In the genomic region with DNA sequence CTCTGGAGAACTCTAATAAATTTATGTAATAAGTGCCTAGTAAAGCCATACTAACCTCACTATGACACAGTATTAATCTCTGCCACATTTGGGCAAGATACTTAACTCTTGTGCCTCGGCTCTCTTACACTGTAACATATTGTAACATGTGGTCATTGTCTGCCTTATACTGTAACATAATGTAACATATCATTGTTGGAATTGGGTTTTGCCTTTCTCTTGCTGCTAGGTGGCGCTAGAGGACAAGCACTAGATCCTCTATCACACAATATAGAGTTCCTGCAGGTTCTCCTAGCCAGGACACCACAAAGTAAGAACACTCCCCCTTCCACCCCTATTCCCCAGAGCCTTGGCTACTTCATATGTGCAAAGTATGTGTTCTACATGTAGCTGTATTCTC, we compare ENCODE assay signal across 8 mouse cellular contexts. TPM values are rescaled to one million over a fixed set of nuclear protein-coding genes. Genes with fewer than 3 reads are reported as not detected.
A peak's percentile ranks its signal among the peaks of the same experiment; 100 is the strongest.
DNase-seq lines count a peak whose midpoint lies in the region.

No protein-coding gene starts in this region.

- peak; percentile 48 for DNase-seq in adrenal gland, postnatal 10 days
- no peak for DNase-seq in adrenal gland, adult 8-10 months
- DNase-seq in left cerebral cortex, postnatal 14 days (ENCODE audit: low spot score in 2 of 2) = peak; percentile 31 to 55
- DNase-seq in left cerebral cortex, adult 11 months (ENCODE audit: low spot score) = no peak
- DNase-seq in adipocyte (ENCODE audit: low spot score) = peak; percentile 43
- DNase-seq in induced T-regulatory cell, adult 2 months (ENCODE audit: low read depth) = peak; percentile 69
- DNase-seq in retina, embryonic 14.5 days (ENCODE audit: low spot score) = peak; percentile 80
- DNase-seq in ovary, postnatal 10 days (ENCODE audit: low spot score) = no peak

- intact Hi-C loops in left cerebral cortex, postnatal 14 days (cut with DNase I) = loop anchor here (1.0 to 5.0 kb wide), 2 partner anchors 155 to 301 kb away; no protein-coding TSS in a partner anchor

RNA-seq across cellular contexts. Expression of a gene that starts 36.2 kb away (rescaled TPM):
- total RNA-seq in adrenal gland, postnatal 10 days (2021) = 10 to 100 TPM; 10.4 to 14.3 TPM
- 10 to 100 TPM; 10.8 to 21.6 (median 13.5) TPM for total RNA-seq in adrenal gland, adult 8-10 months (2022)
- total RNA-seq in left cerebral cortex, postnatal 14 days (2021) = 10 to 100 TPM in 1 of 2 experiments, 1 to 10 TPM in 1; 8.3 to 11.9 TPM

Comparison
In these comparisons a context has a peak if more than half of its experiments do, and no peak if none do; other contexts are left out.
1. DNase-seq: peak in adrenal gland, postnatal 10 days (single experiment), left cerebral cortex, postnatal 14 days (2 of 2), adipocyte (single experiment), induced T-regulatory cell, adult 2 months (single experiment) and retina, embryonic 14.5 days (single experiment); none in adrenal gland, adult 8-10 months (single experiment), left cerebral cortex, adult 11 months (single experiment) and ovary, postnatal 10 days (single experiment).